Mouse (Mus musculus) liver, embryonic 11.5 days (tissue): ENCODE measurements around the gene 9130409I23Rik. TPM values are rescaled to one million over a fixed set of nuclear protein-coding genes. Genes with fewer than 3 reads are reported as not detected.

ENCODE experiments used
- ATAC-seq: fragments of 200-750 bp; cut with Nextera tagmentation; replicated peaks from 2 replicates; pipeline ENCODE4 v1.8.0; 2017; ENCODE audit warnings: moderate number of reproducible peaks, mild to moderate bottlenecking, moderate TSS enrichment, moderate library complexity; ENCODE audit not compliant: low FRiP score
- DNase-seq: peaks from one replicate; pipeline ENCODE4 v3.0.0-alpha.2; 2017; ENCODE audit warnings: low spot score
- H3K27ac ChIP-seq: fragments of 300-500 bp; sonication (generic); 2 replicates; pipeline ENCODE4 v1.5.1; 2014; ENCODE audit warnings: mild to moderate bottlenecking, low read depth, low read length, control low read depth
- H3K27me3 ChIP-seq: fragments of 300-500 bp; sonication (generic); replicated peaks from 2 replicates; pipeline ENCODE4 v1.6.1; 2014; ENCODE audit warnings: low read length, mixed read lengths; ENCODE audit not compliant: control insufficient read depth, insufficient read depth
- H3K36me3 ChIP-seq: fragments of 300-500 bp; sonication (generic); 2 replicates; pipeline ENCODE4 v1.6.1; 2014; ENCODE audit warnings: mild to moderate bottlenecking, low read length, moderate library complexity, mixed read lengths; ENCODE audit not compliant: control insufficient read depth, insufficient read depth
- H3K4me1 ChIP-seq: fragments of 300-500 bp; sonication (generic); replicated peaks from 2 replicates; pipeline ENCODE4 v1.6.1; 2014; ENCODE audit warnings: low read length, mixed read lengths; ENCODE audit not compliant: control insufficient read depth, insufficient read depth
- H3K4me2 ChIP-seq: fragments of 300-500 bp; sonication (generic); 2 replicates; pipeline ENCODE4 v1.6.1; 2014; ENCODE audit warnings: mild to moderate bottlenecking, control low read depth, moderate library complexity
- H3K4me3 ChIP-seq: fragments of 300-500 bp; sonication (generic); 2 replicates; pipeline ENCODE4 v1.5.1; 2014; ENCODE audit warnings: low read depth, low read length, control low read depth
- H3K9ac ChIP-seq: fragments of 300-500 bp; sonication (generic); 2 replicates; pipeline ENCODE4 v1.6.1; 2014; ENCODE audit warnings: low read depth, low read length, control low read depth
- H3K9me3 ChIP-seq: fragments of 300-500 bp; sonication (generic); 2 replicates; pipeline ENCODE4 v1.6.1; 2016; ENCODE audit warnings: low read length, inconsistent platforms, mixed read lengths; ENCODE audit not compliant: control insufficient read depth
- WGBS: fragments of 180-500 bp; shearing (Covaris S2); extraction: QIAGEN DNeasy Blood & Tissue Kit; methylation state at CpG from one replicate; pipeline ENCODE4 v1.1.7; 2014; 5-methylcytosine and 5-hydroxymethylcytosine counted together
- polyA plus RNA-seq: library from polyadenylated mRNA; unstranded; fragments of >200 nt; fragmentation: Nextera tagmentation; extraction: Ambion mirVana; gene quantifications from 2 replicates; pipeline ENCODE4 v1.2.1, GENCODE M21; 2014

9130409I23Rik gene
- polyA plus RNA-seq, 1 experiment from 2014 or later, result not detected

GRCm38 (mm10) chr1:181010171-181010932, 40.7 kb upstream of the 9130409I23Rik start:
- Histone ChIP-seq H3K4me3 (no peak overlapping the region), H3K36me3 (no peaks in the 10 kb centered on the region), H3K27me3 (peaks cover 1% of the 10 kb centered on the region; the same call in 1 of the 2 replicates), H3K27ac (no peak overlapping the region), H3K9me3 (no peaks in the 10 kb centered on the region), H3K4me1 (no peaks in the 10 kb centered on the region; the same call in 1 of the 2 replicates), H3K4me2 (no peak overlapping the region), H3K9ac (no peak overlapping the region)
- ATAC-seq (no peak), DNase-seq (no peak)
- WGBS, result 61% methylated on average over 4 of the region's 4 CpGs

- Histone ChIP-seq H3K9me3 (no peaks in the 10 kb centered on the region), H3K4me1 (no peaks in the 10 kb centered on the region; the same call in 1 of the 2 replicates), H3K27ac (no peak overlapping the region), H3K27me3 (peaks cover 7% of the 10 kb centered on the region; the same call in 1 of the 2 replicates), H3K4me3 (no peak overlapping the region), H3K9ac (no peak overlapping the region), H3K4me2 (no peak overlapping the region), H3K36me3 (no peaks in the 10 kb centered on the region)
- DNase-seq, result no peak
- no peak for ATAC-seq
- WGBS, result 78% methylated on average over 5 of the region's 5 CpGs
These were observed 39.4 kb upstream of the 9130409I23Rik start for GRCm38 (mm10) chr1:181011601-181012000.

GRCm38 (mm10) chr1:181012416-181012815, 38.6 kb upstream of the 9130409I23Rik start:
- Histone ChIP-seq H3K4me2 (no peak overlapping the region), H3K27ac (no peak overlapping the region), H3K4me1 (peaks cover 6% of the 10 kb centered on the region), H3K9me3 (no peaks in the 10 kb centered on the region), H3K4me3 (no peak overlapping the region), H3K9ac (no peak overlapping the region), H3K27me3 (peaks cover 10% of the 10 kb centered on the region; the same call in 1 of the 2 replicates), H3K36me3 (no peaks in the 10 kb centered on the region)
- ATAC-seq (no peak), DNase-seq (no peak)
- WGBS, result 66% methylated on average over 3 of the region's 3 CpGs

- ATAC-seq (no peak), DNase-seq (no peak)
- no peak overlapping the region for H3K4me3 ChIP-seq
- H3K9ac ChIP-seq, result no peak overlapping the region
- H3K9me3 ChIP-seq, result no peaks in the 10 kb centered on the region
- no peak overlapping the region for H3K4me2 ChIP-seq
- peaks cover 6% of the 10 kb centered on the region for H3K4me1 ChIP-seq
- peaks cover 18% of the 10 kb centered on the region for H3K27me3 ChIP-seq
- 55% methylated on average over 6 of the region's 6 CpGs for WGBS
- H3K36me3 ChIP-seq, result no peaks in the 10 kb centered on the region
- H3K27ac ChIP-seq, result no peak overlapping the region
These were observed 37.6 kb upstream of the 9130409I23Rik start for GRCm38 (mm10) chr1:181013446-181013845.

- Histone ChIP-seq H3K4me2 (no peak overlapping the region), H3K9me3 (no peaks in the 10 kb centered on the region), H3K4me1 (peaks cover 6% of the 10 kb centered on the region), H3K9ac (no peak overlapping the region), H3K36me3 (no peaks in the 10 kb centered on the region), H3K27me3 (peaks cover 18% of the 10 kb centered on the region), H3K4me3 (no peak overlapping the region), H3K27ac (no peak overlapping the region)
- no peak for DNase-seq
- 68% methylated on average over 5 of the region's 6 CpGs for WGBS
- ATAC-seq, result no peak
These were observed 36.1 kb upstream of the 9130409I23Rik start for GRCm38 (mm10) chr1:181014731-181015500.

GRCm38 (mm10) chr1:181015558-181015957, 35.5 kb upstream of the 9130409I23Rik start:
- DNase-seq, result no peak
- Histone ChIP-seq H3K4me2 (no peak overlapping the region), H3K9ac (no peak overlapping the region), H3K27ac (no peak overlapping the region), H3K36me3 (no peaks in the 10 kb centered on the region), H3K27me3 (peaks cover 18% of the 10 kb centered on the region), H3K4me1 (peaks cover 7% of the 10 kb centered on the region), H3K4me3 (no peak overlapping the region), H3K9me3 (no peaks in the 10 kb centered on the region)
- no peak for ATAC-seq

- Histone ChIP-seq H3K9ac (no peak overlapping the region), H3K4me2 (no peak overlapping the region; the same call in 1 of the 2 replicates), H3K36me3 (no peaks in the 10 kb centered on the region), H3K27ac (no peak overlapping the region), H3K4me1 (peaks cover 11% of the 10 kb centered on the region), H3K9me3 (no peaks in the 10 kb centered on the region), H3K27me3 (peaks cover 18% of the 10 kb centered on the region), H3K4me3 (no peak overlapping the region)
- DNase-seq (no peak), ATAC-seq (no peak)
- WGBS, result 68% methylated on average over 4 of the region's 4 CpGs
These were observed 35.0 kb upstream of the 9130409I23Rik start for GRCm38 (mm10) chr1:181016045-181016444.

GRCm38 (mm10) chr1:181016532-181017131, 34.4 kb upstream of the 9130409I23Rik start:
- 7% methylated on average over 21 of the region's 21 CpGs for WGBS
- H3K27ac ChIP-seq, result no peak overlapping the region
- peak overlapping the region; percentile 51 for H3K4me3 ChIP-seq
- H3K9me3 ChIP-seq, result no peaks in the 10 kb centered on the region
- peak overlapping the region; percentile 93 for H3K4me2 ChIP-seq
- H3K27me3 ChIP-seq, result peaks cover 18% of the 10 kb centered on the region
- ATAC-seq (peak; percentile 33; the same call in 1 of the 2 replicates), DNase-seq (peak; percentile 53)
- no peaks in the 10 kb centered on the region for H3K36me3 ChIP-seq
- H3K9ac ChIP-seq, result peak overlapping the region; percentile 34; the same call in 1 of the 2 replicates
- H3K4me1 ChIP-seq, result peaks cover 11% of the 10 kb centered on the region
